Mouse (Mus musculus) frontal cortex, postnatal 25 days (tissue): ENCODE measurements at regions not wholly inside any gene's neighbourhood (a gene's known extent, or its start where the extent isn't known, plus 50 kb on each side); places are given as distances from the start of the nearest gene placed in this dataset.
"Not testable (repeated sequence)": the region's sequence is repeated elsewhere in the genome, so short reads cannot be mapped to it uniquely, and the experiment has no call there.

Source experiments
- DNase-seq, 2 experiments: peaks; one replicate each; pipeline ENCODE4 v3.0.0; 2022; ENCODE audit warnings: low spot score in 2 of 2

DNA sequence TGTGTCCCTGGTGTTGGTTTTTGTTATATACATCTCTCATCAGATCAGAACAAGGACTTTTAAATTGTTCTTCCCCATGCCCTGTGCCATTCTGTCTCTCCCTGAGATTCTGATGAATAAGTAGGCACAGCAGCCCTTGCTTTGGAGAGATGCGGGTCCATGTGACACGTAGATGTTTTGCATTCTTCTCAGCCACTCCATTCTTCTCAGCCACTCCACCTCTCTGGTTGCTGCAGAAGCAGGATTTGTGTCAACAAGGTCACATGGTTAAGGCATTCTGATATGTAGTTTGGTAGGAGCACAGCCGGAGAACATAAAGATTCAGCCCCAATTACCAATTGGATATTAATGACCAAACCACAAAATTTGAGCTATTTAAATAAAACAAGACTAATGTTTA lies 177.2 kb downstream of the Lyplal1 start:
- DNase-seq: no peak

DNA sequence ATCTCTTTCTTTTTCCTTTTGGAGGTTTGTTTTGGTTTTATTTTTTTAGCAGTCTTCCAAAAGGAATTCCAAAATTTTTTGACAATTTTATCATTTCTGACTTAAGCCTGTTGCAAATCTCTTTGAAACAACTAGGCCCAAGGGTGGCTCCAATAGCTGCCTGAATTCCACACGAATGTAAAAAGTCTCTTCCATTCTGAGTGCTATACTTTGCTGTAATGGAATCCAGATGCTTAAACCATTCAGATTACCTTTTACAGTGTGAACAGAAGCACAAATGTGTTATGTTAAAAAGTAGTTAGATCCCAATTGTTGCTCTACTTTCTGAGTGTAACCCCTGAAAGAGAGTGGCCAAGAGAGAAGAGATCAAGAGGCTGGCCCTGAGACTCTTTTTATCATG lies 176.6 kb downstream of the Lyplal1 start:
- no peak for DNase-seq

DNA sequence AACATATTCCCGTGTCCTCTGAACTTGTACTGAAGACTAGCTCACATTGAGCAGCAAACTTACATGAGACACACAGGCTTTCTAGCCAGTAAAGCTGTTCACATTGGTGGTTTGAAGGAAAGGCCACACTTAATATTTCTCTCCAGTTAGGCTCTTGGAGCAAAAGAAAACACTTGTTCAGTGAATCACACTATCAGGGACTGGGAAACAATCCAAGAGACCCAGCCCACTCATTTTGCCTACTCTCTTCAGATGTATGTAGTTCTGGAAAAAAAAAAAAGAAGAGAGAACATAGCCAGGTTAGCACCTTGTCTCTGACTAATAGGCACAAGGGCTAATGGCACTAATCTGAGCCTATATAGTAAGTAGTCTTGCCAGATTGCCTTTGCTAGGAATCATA lies 165.9 kb downstream of the Lyplal1 start:
- no peak for DNase-seq

DNA sequence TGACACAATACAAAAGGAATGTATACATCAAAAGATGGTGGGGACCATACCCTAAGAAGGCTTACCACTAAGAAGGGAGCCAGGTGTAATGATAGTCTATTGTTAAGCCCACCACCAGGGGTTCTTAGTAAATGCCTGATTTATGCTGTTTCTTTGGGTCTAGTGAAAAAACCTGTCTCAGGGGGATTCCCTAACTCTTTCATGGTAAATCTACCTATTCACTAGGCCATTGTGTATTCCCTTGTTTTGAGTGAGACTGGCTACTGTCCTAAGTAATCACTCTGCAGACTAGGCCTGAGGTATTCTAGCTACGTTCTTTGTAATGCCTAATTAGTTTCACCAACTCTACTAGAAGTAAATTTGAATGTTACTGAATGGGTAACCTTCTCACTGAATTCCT lies 161.3 kb downstream of the Lyplal1 start:
- DNase-seq: not testable (repeated sequence)

DNA sequence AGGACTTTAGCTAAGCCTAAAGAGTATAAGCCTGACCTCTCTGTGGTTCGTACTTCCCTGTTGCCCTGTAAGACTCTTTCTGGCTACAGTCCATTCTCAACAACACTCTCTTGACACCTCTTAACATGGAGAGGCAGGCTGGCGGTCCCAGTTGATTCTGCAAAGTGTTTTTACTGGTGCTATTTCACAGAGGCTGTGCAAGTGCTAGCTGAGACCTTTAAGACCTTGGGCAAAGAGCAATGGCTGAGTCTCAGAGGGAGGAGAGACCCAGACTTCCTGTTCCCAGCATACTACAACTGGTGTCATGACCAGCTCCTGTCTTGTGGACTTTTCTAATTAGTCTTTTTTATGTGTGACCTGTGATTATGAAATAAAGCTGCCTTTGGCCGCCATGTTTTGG lies 159.6 kb downstream of the Lyplal1 start:
- DNase-seq: no peak

DNA sequence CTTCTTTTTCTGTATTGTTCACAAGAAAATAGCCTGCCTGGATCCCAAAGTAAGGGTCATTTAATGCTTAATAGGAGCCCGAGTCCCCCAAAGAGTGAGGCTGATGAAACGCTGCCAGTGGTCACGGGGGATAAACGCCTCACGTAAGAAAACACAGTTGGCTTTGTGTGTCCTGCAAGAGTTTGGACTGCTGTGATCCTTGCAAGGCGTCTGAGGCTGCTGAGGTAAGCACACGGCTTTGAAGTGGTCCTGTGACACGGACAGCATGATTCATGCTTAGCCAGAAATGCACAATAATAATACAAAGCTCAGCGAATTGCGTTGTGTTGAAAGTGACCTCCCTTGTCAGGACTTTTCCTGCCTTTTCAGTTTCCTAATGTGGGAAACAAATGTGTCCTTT lies 158.8 kb downstream of the Lyplal1 start:
- no peak for DNase-seq

DNA sequence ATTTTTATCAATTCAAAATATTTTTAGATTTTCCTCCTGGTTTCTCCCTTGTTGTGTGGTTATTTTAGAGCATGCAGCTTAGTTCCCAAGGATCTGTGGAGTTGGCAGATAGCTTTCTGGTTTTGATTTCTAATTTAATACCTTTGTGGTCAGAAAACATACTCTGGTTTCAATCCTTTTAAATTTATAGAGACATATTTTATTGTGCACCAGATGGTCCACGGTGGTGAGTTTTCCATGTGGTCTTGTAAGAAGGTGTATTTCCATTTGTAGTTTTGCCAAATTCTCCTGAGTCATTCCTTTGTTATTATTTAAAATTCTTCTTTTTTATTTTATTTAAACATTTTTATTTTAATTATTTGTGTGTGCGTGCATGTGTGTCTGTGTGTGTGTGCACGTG lies 154.5 kb downstream of the Lyplal1 start:
- DNase-seq: no peak

DNA sequence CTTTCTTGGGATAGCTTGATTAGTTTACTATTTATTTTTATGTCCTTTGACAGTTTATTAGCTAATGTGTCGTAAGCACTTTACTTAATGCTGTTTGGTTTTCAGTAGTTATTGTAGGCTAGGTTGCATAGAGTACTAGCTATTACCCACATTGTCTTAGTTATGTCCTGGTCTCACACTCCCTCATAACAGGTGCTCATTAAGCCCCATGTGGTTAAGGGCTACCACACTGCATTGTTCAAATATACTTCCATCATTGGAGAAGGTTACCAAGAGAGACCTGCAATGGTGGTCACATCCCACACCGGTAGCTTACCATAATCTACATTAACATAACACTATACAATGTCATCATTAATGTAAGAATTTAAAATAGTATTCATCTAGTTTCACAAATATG lies 153.3 kb downstream of the Lyplal1 start:
- no peak for DNase-seq

DNA sequence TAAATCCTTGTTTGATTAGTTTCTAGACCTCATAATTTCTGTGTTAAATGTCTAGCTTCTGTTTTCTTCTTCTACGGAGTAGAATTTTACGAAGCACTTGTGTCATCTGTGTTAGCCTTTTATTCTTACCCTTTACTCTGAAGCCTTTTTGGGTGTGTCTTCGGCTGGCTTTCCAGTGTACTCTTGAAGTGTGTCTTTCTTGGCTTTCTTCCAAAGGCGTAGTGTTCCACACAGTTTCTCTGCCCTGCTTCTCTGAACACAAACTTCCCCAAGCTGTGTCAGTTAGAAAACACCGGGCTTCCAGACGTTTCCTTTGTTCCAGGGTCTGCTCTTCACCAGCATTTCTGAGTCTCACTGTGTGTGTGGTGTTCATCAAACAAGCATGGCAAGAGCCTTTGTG lies 152.7 kb downstream of the Lyplal1 start:
- no peak for DNase-seq

DNA sequence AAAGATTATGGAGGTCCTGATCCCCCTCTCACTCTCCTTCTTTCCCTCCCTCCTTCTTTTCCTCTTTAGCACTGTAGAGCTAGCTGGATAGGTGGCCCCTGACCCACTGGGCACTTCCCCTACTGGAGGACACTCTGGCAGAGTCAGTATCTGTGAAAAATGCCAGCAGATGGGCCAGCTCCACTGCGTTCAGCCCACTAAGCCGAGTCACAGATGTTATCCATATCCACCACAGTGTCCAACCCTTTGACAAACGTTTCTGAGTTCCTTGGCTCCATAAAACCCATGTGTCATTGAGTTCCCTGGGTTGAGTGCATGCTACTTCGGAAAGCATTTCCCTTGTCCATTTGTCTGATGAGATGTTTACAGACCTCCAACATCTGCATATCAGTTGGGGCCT lies 149.9 kb downstream of the Lyplal1 start:
- DNase-seq: no peak

DNA sequence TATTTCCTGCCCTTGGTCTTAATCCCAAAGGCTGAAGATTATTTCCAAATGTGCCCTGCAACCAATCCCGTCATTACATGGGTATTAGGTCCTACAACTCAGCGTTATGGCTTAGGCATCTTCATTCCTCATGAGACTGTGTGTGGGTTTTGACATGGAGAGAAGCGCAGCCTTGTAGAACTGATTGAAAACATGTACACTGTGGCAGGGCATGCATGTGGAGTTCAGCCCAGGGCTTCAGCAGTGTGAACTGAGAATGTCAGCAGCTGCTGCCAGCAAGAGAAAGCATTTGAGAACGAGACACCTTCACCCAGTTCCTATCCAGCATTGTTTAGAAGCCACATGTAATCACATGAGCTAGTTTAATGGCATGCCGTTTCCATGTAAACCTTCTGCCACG lies 149.3 kb downstream of the Lyplal1 start:
- no peak for DNase-seq

DNA sequence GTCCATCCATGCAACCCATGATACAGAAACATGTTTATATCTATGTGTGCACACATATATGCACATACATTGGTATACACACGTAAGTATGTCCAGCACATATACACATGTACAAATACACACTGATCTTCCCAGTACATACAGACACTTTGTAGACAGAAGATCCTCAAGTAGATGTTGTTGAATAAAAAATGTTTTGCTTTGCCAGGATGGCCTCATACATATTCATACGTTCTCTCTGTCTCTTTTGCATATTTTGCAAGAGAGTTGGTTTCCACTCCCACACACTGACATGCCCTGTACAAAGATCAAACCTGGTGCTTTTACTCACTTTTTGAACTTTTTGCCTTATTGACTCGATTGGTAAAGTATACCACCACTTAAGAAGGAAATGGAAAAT lies 148.5 kb downstream of the Lyplal1 start:
- no peak for DNase-seq

DNA sequence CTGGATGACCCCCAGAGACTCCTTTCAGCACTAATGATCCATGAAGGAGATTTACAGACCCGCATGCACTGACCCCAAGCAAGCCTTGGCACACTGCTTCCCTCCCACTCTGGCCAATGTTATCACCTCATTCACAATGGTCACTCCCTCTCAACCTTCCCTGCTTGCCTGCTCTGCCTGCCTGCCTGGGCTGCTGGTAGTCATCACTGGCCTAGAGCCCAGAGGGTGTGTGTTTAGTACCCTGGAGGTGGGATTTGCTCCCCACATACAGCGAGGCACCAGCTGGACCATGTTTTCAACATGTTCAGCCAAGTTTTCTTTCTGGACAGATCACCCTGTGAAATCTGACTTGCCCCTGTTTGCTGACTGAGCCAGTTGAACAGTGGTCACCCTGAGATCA lies 147.9 kb downstream of the Lyplal1 start:
- DNase-seq: no peak

DNA sequence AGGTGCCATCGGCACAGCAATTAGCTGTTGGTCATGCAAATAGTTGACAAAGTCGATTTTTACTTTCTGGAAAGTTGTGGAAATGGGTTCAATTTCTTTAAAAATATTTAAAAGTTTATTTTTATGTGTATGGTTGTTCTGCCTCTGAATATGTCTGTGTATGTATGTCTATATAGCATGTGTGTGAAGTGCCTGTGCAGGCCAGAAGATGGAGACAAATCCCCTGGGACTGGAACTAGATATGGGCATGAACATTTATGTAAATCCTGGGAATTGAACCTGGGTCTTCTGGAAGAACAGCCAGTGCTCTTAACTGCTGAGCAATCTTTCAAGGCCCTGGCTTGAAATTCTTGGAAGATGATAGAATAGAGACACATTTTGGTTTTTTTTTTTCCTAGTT lies 140.0 kb downstream of the Lyplal1 start:
- no peak for DNase-seq

DNA sequence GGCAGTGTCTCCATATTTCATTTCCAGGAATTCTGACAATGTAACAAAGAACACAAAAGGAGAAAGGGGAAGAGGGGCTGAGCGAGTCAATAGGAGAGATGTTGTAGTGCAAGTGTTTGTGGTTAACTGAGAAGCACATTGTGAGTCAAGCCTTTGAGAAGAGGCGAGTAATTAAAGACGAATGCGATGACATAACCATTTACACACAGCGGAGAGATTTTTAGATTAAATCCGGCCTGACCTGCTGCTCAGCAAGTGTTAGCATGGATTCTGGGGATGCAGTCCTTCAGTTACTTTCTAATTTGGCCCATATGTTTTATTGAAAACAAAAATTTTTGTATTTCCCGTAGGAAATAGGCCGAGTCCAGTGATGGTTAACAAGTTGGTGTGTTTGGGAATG lies 127.7 kb downstream of the Lyplal1 start:
- DNase-seq: no peak

DNA sequence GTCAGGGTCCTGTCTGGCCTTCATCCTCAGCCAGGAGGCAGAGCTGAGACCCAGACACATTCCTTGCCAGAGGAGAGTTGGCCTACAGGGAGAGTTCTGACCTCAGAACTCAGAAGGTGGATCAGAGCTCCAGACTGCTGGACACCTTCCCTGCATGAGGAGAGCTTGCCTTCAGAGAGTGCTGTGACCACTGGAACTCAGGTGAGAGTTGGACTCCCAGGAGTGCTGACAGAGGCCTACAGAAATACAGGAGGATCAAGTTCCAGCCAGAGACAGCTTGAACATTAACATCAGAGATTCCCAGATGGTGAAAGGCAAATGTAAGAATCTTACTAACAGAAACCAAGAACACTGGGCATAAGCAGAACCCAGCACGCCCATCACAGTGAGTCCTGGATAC lies 117.0 kb downstream of the Lyplal1 start:
- DNase-seq: not testable (repeated sequence)

DNA sequence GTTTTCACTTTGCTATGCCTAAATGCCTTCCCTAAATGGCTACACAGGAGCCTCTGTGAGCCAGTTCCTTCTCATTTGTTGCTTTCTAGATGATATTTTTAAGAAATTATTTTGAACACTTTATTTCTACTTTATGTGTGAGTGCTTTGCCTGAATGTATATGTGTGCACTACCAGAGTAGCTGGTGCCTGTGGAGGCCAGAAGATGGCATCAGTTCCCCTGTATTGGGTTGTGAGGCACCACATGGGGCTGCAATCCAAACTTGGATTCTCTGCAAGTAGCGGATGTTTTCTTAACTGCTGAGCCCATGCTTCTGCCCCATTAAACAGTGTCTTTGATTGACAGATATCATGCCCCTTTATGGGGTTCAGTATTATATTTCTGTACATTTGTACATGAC lies 103.7 kb downstream of the Lyplal1 start:
- DNase-seq: no peak

DNA sequence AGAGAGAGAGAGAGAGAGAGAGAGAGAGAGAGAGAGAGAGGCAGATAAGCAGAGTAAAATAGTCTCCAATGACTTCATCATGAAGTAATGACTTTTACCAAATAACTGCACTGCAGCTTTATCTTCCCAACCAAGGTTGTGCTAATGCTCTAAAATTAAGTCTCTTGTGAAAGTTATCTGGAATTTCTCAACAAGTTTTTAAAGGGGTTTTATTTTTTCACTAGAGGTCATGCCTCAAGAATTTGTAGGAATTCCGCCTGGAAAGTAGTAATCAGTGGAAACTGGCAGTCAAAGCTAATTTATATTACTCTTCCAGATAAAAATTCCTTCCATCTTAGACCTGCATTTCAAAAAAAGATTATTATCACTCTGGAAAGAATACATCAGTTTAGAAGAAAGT lies 102.9 kb downstream of the Lyplal1 start:
- DNase-seq: no peak

DNA sequence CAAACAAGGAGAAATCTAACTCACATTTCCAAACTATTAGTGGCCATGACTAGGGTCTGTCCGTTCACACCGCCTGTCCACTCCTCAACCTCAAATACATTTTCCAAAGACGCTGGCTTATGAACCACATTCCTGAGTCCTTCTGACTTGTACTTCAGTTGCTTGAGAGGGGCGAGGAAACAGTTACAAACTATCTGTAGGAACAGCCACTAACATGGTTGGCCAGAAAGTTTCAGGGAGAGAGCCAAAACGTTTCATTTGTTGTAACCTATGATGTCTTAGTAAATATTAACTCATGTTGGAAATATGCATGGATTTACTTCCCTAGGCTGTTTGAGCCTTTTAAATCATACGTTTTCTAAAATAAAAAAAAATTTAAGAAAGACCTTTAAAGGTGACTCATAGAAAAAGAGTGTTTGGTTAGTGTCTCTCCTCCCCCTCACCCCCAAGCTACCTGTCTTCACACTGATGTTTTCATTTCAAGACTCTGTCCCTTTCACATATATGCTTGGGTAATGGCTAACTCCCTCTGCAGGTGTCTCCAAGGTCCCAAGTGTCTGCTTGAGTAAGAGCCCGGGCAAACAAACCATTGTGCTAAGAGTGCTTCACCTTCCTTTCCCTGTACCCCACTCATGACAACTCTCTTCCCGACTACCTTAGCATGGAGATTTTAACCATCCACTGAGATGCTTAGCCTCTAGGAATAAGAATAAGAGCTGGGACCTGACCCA lies 101.1 kb downstream of the Lyplal1 start:
- DNase-seq: no peak

DNA sequence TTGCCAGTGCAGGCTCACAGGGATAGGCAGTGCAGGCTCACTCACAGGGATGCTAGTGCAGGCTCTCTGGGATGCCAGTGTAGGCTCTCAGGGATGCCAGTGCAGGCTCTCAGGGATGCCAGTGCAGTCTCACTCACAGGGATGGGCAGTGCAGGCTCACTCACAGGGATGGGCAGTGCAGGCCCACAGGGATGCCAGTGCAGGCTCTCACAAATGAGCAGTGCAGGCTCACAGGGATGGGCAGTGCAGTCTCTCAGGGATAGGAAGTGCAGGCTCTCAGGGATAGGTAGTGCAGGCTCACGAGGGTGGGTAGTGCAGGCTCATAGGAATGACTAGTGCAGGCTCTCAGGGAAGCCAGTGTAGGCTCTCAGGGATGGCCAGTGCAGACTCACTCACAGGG lies 99.6 kb downstream of the Lyplal1 start:
- DNase-seq: no peak

DNA sequence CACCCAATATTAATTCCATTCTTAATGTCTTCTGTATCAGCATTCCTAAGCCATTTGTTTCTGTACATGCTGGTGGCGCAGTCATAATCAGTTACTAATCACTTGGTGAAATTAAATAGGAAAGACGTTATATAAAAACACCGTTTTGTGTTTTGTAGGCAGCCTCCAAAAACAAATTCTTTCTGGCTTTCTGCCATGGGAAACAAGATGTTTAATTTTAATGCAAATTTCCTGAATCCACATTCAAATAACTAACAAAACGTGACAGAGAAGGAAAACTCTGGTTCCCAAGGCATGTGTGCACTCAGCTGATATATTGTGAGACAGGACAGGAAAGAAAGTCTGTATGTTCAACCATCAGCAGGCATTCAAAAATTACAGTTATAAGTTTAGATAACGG lies 97.6 kb downstream of the Lyplal1 start:
- DNase-seq: no peak

DNA sequence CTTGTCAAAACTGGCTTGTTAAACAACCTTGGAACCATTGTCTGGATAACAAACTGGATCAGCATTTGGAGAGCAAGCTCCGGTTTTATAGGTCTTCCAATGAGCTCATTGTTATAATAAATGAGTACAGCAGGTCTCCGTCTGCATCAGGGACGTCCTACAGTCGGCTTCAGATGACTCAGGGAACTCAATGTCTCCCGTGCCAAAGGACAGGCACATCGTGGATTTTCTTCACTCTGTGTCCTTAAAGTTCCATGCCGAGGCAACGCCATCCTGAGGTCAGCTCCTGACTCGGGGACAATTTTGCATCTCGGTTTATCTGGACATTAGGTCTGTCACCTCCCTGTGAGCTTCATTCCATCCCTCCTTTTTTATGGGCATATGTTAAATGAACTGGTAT lies 85.2 kb downstream of the Lyplal1 start:
- no peak for DNase-seq

DNA sequence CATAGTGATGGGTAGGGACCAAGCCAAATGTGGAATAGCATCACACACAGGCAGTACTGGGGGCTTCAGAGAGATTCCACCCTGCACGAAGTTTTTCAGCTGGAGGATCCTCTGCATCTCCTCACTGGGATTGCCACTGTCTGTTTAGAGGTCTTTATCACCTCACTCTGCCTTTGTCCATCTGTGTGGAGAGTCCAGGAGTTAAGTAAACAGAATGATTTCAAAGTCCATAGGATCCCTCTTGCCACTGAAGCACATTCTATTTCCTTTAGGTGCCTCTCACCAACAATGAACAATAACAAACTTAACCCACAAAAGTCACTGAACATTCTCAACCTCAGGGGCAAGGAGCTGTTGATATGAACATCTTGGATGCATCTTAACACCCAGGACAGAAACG lies 82.7 kb downstream of the Lyplal1 start:
- DNase-seq: no peak
